Mouse (Mus musculus): ENCODE results near the gene Snorc. TPM values are rescaled to one million over a fixed set of nuclear protein-coding genes. Genes with fewer than 3 reads are reported as not detected.
"Not testable (repeated sequence)": the region's sequence is repeated elsewhere in the genome, so short reads cannot be mapped to it uniquely, and the experiment has no call there.

Gene Snorc
- not detected for total RNA-seq (2021)
- long read RNA-seq, experiment 1, result 0 reads
- long read RNA-seq, experiment 2, result 0 reads

DNA sequence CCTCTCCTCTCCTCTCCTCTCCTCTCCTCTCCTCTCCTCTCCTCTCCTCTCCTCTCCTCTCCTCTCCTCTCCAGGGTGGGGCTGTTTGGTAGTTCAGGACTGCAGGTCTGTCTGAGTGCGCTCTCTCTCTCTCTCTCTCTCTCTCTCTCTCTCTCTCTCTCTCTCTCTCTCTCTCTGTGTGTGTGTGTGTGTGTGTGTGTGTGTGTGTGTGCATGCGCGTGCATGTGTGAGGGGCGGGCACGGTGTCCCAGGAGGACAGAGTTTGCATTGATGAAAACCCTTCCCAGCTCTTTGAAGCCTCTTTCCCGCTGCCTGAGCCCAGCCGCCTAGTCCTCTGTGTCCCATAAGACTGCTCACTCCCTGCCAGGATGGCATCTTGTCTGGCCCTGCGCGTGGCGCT, at the start of gene Snorc:
Gene Snorc, plus strand, starts transcription at position 301 of the 400 bp plus-strand sequence.
- DNase-seq, result not testable (repeated sequence)

DNA sequence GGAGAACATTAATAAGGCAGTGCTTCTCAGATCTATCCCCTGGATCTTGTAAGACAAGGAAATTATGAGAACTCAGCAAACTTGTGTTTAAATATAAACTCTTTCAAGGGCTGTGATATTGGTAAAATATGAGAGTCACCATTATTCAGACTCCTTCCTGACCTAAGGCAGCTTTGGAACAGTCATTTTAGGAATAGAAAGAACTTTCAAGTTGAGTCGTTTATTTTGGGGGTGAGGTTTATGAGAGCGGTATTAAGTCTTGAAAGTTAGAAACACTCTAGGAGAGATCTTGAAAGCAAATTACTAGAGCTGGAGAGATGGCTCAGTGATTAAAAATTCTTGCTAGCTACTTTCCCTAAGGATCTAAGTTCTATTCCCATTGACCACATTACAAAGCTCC, 34.9 kb upstream of the Snorc start:
- DNase-seq, result no peak

DNA sequence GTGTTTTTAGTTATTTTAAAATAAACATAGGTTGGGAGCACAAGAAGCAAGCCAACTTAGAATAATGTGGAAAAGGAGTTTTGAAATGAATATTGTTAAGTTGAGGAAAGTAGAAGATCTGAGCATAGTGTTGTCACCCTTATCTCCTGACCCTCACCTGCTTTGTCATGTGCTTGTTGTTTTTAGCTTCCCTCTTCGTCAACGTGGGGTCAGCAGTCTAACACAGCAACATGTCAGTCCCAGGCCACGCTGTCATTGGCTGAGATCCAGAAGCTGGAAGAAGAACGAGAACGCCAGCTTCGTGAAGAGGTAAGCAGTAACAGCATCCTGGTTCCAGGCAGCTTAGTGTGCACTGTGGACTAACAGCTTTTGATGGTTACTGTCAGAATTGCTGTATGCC, 33.5 kb upstream of the Snorc start:
- no peak for DNase-seq

DNA sequence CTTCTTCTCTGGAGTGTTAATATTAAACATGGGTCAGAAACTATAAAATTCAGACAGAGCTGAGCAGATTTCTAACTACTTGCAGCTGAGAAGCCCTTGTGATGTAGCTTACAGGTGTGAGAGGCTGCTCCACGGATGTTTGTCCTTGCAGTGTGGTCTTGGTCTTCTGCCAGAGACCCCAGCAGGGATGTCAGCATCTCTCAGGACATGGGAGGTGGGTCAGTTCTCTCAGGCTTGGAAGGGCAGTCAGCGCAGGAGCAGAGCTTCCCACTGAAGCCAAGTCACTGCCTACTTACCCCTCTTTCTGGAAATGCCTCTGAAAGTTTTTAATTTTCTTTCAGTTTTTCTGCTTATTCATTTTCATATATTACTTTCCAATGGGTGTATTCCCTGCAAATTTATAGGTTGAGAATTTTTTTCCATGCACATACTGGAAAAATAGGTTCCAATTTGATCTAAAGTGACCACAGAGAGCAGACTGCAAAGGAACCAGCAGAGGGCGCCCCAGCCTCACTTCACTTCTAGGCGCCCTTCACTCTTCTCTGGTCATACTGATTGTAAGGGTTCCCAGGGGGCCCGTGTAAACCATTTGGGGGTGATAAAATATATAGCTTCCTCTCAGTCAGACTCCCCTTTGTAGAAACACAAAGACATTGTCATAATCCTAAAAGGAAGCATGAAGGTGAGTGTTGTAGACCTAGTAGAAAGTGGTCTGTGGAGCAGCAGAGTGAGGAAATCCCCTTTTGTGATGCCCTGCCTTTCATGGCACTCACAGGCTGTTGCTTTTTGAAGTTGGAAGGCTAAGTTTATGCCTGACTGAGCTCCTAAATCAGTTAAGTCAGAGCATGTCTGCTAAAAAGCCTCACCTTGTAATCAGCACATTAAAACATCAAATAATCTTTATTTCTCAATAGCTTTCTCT, 22.6 kb upstream of the Snorc start:
- DNase-seq, result no peak

DNA sequence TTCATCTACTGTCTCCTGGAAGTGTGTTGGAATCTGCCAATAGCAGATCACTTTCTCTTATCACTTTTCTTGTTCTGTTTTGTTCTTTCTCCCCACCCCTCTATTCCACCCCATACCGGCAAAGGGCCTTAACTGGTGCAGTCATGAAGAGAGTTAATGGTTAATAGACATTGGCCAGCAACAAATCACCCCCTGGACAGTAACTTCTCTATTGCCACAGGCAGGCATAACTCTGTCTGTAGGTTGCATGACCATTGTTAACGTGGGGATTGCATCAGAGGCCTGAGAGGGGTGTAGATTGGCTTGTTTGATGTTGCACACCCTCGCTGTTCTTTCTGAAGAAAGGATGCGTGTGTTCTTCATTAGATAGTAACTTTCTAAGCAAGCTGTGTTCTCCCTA, 20.6 kb upstream of the Snorc start:
- no peak for DNase-seq

DNA sequence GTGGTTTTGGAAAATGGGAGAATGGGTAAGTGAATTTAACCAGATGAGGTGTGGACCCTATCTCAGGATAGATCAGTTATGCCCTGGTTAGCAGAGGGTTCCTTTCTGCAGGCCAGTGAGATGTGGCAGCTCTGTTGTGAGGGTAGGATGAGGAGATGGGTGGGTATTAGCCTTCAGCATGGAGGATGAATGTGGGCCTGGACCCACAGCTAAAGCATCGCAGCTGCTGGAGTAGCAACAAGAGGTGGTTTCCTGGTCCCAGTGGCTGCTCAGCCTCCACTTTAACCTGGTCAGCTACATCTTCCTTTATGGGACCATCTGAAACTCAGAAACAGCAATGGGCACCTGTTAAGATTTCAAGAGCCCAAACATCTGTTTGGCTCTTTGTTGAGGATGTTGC, 13.6 kb upstream of the Snorc start:
- DNase-seq, result no peak

DNA sequence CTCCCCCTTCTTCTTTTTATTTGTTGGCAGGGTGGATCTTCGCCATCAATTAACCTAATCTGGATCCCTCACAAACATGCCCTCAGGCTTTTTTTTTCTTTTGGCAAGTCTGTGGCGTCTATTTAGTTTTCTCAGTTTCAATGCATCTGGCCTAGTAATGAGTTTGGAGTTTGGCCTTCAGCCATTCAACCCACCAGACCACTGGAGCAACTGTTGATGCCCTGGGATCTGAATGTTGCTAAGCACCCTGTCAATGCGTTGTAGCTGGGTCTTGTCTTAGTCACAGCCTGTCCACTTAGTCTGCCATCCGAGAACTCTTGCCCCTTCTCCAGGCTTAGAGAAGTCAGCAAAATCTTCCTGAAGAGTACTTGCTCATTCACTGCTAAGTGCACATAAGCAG, 12.0 kb upstream of the Snorc start:
- no peak for DNase-seq

DNA sequence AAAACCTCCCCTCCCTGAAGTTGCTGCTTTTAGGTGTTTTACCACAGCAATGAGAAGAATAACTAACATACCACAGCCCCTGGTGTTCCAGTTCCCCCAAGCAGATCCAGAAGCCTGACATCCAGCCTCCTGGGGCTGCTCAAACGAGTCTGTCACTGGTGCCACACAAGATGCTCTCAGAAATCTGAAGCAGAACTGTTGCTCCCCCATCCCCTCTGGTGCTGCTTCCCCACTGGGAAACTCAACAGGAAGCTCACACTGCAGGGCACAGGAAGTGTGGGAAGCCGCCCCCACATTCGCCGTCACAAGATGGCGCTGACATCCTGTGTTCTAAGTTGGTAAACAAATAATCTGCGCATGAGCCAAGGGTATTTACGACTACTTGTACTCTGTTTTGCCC, 10.2 kb upstream of the Snorc start:
- not testable (repeated sequence) for DNase-seq

DNA sequence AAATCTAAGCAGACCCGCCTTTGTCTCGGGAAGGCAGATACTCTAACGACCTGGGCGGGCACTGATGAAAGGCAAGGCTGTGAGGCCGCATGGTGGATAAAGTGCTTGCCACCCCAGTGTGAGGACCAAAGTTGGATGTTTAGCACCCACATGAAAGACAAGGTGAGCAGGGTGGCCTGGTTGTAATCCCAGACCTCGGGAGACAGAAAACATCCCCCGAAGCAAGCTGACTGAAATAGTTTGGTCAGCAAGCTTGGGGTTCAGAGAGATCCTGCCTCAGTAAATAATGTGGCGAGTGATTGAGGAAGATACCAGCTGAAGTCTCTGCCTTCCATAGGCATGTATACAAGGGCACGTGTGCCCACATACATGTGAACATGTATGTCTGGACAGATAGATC, 2.6 kb upstream of the Snorc start:
- DNase-seq, result no peak

DNA sequence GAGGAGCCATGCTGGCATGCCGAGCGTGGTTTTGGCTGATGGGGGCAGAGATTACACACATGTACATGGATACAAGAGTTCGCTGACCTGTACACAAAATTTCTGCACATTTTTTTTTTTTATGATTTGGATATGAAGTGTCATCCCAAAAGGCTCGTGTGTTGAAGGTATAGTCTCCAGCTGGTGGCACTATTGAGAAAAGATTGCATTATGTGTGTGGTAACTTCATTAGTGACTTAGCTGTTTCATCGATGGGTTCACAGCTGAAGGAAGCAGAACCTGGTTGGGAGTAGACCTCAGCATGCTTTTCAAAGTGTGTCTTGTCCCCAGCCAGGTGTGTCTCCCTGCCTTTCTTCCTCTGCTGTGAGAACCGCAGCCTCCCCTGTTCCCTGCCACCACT, 1.8 kb upstream of the Snorc start:
- no peak for DNase-seq

DNA sequence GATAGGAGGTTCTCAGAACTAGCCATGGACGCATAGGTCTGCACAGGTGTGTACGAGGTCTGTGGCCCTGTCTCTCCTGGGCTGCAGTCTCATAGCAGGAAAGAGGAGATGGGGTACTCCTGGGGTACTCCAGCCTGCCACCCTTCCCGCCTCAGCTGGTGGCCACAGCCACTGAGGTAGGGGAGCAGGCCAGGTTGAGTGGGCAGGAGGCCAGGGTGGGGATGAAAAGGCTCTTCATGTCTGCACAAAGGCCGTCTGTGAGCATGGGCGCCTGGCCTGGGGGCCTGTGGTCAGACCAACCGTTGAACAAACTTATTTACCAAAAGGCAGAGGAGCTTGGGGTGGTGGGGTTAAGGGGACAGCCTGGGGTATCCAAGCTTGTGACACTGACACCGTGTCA, 1.8 kb downstream of the Snorc start:
- no peak for DNase-seq

DNA sequence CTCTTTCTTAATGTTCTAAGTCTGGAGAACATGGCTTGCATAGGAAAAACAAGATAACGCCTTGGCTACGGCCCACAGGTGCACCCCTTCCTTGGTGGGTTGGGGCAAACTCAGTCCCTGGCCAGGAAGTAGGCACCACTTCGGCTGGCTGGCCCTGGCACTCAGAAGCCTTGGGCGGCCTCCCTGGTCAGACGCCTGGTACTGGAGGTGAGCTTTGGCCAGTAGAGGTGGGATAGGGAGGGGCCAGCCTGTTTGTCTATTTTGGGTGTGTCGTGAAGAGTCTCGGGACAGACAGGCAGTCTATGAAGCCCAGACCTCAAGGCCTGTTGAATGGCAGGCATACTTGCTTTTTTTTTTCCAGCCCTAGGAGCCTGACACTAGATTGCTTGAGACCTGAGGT, 2.5 kb downstream of the Snorc start:
- DNase-seq, result peak; percentile 23

DNA sequence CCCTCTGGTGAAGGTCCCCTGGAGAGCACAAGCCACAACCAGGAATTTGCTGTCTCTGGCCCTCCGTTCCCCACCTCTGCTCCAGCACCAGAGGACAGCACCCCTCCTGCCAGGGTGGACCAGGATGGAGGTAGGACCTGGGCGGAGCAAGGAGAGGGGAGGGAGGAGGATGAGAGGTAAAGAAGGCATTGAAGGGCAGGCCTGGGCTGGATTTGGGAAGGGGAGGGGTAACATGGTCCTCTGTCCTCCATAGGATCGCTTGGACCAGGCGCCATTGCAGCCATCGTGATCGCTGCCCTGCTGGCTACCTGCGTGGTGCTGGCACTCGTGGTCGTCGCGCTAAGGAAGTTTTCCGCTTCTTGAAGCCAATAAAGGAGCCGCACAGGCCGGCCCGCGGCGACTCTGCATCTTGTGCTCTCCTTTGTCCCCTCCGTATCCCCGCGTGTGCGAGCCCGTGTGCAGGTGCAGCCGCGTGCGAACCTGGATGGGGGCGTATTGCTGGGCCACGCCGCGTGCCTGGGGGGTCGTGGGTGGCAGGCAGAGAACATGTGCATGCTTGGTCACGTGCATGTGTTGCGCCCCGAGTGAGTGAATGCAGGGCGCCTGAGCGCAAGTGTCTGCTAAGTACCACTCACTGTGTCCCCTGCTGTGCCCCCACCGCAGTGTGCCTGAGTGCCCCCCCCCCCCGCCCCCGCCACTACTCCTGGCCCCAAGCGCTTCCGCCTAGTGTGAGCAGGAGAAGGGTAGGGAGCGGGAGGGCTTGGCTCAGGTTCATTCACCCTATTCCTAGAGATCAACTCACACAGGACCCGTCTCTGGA, 5.2 kb downstream of the Snorc start:
- DNase-seq, result no peak

DNA sequence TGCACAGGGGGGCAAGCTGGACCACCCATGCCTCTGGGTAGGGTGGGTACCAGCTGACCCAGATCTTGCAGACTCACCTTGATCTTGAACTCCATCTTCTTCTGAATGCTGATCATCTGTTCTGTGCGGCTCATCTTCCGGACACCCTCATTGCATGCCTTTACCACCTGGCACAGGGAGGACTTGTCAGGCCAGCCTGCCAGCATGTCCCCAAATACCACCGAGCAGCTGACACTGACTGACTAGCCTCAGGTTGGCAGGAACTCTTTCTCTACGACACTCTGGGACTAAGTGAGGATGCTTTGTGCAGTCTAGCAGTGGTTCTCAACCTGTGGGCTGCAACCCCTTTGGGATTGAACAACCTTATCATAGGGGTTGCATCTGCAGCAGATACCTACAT, 12.5 kb downstream of the Snorc start:
- peak; percentile 27 for DNase-seq

DNA sequence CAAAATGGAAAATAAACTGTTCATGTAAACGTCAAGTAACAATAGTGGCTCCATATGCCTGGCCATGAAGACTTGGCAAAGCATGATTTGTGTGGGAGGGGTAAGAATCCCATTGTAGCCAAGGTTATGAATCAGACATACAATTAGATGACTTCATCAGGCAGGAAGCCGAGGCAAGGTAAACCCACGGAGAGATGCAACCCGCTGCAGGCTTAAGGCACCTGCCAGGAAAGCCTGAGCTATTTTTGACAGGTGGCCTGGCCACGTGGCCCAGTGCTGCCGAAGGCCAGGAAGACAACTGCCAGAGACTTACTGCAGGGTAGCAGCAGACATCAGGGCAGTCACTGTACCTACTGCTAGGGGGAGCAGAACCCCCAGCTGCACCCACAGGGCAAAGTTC, 16.3 kb downstream of the Snorc start:
- DNase-seq, result peak; percentile 60

DNA sequence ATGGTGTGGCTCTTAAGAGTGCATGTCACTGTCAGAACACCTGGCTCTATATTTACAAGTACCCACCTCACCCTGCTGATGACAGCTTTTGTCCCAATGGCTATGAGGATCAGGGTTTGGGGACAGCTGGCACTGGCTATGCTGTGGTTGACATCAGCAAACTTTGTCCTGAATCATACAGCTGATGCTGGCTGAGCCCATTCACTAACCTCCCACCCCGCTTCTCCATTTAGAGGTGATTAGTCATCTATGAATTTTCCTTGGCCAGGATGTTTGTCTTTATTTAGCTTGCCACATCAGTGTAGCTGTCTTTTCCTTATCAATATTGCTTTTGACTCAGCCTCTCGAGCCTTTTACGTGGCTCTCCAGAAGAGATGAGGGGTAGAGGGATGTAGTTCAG, 22.2 kb downstream of the Snorc start:
- DNase-seq, result no peak

DNA sequence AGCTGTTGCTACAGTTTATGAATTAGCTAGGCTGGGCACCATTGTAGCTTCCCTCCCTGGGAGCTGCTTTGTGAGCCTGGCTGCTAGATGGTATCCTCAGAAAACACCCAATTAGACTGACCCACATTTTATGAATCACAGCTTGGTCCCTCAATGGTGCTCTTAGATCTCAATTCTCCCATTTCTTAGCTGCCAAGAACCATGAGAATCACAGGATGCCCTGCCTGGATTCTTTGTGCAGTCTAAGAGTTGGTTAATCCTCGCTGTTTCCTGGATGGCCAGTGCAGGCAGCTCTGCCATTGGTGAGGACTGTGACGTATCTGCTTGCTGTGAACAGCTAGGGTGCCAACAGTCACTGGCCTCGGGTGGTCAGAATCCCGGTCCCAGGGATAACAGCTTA, 23.5 kb downstream of the Snorc start:
- DNase-seq, result no peak

DNA sequence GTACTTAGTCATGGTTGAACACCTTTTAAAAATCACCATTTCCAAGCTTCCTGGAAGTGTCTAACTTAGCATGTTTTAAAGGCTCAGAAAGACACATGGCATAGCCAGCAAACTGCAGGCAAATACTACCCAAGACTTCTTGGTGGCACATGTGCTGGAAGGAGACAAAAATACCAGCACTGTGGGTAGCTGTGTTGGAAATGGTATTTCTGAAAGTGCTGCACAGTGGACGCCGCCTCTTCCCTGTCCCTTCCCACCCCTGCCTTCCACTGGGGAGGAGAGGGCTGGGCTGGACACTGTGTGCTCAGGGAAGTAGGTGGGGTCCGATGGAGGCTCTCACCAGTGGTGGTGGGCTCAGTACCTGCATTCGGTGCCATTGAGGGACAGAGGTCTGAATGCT, 35.5 kb downstream of the Snorc start:
- no peak for DNase-seq

DNA sequence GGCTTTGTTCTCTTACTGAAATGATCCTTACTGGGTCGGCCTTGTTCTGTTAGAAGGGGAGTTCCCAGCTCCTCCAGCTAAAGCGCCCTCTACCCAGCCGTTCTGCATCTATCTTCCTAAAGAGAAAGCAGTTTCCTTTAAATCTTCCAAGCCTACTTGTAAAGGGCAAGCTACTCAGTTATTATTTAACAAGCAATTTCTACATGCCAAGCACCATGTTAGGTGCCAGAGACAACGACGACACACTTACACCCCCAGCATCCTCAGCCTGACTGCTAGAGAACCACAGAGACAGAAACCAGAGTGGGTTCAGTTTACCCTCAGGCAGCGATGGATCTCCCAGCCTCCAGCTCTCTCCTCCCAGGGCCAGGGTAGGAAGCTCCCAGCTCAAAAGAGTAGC, 37.8 kb downstream of the Snorc start:
- DNase-seq, result no peak

DNA sequence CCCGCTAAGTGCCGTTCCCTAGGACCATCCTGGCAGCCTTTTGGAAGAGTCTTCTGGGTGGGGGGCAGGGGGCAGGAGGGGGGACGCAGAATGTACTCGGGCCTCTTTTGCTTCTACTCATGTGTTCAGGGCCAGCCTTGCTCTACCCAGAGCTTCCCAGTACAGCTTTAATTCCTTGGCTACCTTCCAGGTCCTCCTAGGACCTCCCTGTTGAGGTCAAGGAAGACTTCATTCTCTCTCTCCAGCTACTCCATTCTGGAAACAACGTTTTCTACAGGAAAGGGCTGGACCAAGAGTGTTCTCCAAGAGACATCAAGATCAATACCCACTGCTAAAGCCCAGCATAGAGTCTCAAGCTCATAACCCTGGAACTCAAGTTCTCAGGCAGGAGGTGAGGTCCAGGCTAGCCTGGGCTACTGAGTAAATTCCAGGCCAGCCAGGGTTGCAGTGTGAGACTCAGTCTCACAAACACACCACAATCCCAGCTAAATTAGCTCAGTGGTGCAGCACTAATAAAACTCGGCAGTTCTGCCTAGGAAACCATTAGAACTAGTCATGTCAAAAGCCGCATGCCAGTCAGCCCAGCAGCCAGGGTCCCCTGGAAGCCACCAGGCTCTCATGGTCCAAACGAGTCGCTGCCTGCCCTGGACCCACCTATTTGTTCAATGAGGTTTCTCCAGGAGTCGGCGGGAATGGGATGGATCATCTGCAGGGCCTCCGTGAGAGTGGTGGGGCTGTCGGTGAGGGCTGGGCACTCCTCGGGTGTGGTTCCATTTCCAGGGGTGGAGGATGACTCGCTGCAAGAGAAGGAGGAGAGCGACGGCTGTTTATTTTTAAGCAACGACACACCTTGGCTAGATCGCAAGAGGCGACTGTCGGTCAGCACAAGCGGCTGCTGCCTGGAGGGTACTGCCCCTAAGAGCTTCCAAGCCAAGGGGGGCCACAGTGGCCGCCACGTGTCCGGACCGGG, 38.8 kb downstream of the Snorc start:
- DNase-seq, result no peak

DNA sequence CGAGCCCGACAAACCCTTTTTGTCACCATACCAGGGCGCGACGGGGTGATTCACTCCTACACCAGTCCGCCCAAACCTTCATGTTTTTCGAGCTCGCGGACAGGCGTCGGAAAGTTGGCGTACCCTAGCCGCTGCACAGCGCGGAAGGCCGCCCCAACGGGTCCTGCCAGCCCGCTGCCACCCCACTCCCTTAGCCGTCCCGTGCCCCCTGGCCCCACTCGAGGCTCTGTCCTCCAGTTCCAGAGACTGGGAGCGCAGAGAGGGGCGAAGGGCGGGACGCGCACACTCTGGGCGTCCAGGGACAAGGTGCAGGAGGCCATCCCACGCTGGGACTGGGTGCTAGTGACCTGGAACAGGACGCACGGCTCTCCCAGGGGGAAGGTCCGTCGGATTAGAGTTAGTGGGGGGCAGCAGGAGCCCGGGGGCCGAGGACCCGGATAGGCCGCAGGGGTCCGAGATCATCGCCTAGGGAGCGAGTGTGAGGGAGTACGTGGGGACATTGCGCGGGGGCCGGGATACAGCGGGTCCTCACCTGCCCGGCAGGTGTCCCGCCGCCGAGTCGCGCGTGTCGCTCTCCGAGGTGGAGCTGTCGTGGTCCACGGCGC, 39.6 kb downstream of the Snorc start, which contains the start of gene Neu2:
Gene Neu2, plus strand, starts transcription at position 329 of the 605 bp plus-strand sequence.
- DNase-seq, result no peak
